Mouse (Mus musculus): Measurements from ENCODE around the gene Ell. TPM values are rescaled to one million over a fixed set of nuclear protein-coding genes. Genes with fewer than 3 reads are reported as not detected.

The Ell gene
- total RNA-seq, 2 experiments from 2014 or later = 18.9 to 21.8 TPM

DNA sequence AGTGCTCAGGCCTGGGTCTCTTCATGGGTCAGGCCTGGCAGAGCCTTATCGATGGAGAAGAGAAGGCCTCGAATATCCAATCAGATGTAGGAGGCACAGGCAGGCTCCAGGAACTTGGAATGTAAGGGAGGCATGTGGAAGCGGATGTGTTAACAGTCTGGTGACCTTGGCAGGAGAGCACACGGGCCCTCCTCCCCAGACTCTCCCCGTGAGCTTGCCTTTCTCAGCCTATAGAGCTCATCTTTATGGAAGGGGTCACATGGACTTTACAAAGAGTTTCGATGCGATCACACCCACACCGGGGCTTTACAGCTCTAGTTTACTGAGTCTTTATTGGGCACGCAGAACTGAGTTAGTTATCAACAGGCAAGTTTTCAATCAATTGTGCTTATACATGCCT lies 99.5 kb downstream of the Ell start:
- no peak for DNase-seq (ENCODE audit: low spot score in 2 of 2)

Other genes starting within 250 kb of the Ell start
- gene Ddx49, start 237.0 kb upstream of the Ell start, total RNA-seq (2021) = 10 to 100 TPM; 36.3 to 49.0 TPM
- 100 to 1,000 TPM; 125 to 149 TPM for gene Cope, start 236.9 kb upstream of the Ell start, total RNA-seq (2021)
- 100 to 1,000 TPM; 112 to 116 TPM for gene Cers1, start 223.7 kb upstream of the Ell start, total RNA-seq (2021)
- gene Gdf1, start 209.6 kb upstream of the Ell start, total RNA-seq (2021) = 10 to 100 TPM; 15.1 to 18.2 TPM
- gene Upf1, start 186.2 kb upstream of the Ell start, total RNA-seq (2021) = 10 to 100 TPM; 74.5 to 75.6 TPM
- under 1 TPM; 0.13 to 0.42 TPM for gene Comp, start 165.9 kb upstream of the Ell start, total RNA-seq (2021)
- gene Crtc1, start 99.9 kb upstream of the Ell start, total RNA-seq (2021) = 100 to 1,000 TPM; 193 to 199 TPM
- gene Klhl26, start 62.5 kb upstream of the Ell start, total RNA-seq (2021) = 10 to 100 TPM; 54.1 to 62.0 TPM
- gene Tmem59l, start 52.1 kb upstream of the Ell start, total RNA-seq (2021) = 100 to 1,000 TPM; 326 to 327 TPM
- gene Crlf1, start 46.3 kb upstream of the Ell start, total RNA-seq (2021) = 10 to 100 TPM; 33.1 to 38.2 TPM
- 100 to 1,000 TPM in 1 of 2 experiments, 10 to 100 TPM in 1; 96.5 to 104 TPM for gene Rex1bd, start 32.7 kb upstream of the Ell start, total RNA-seq (2021)
- 1,000 to 10,000 TPM; 1,062 to 1,079 TPM for gene Uba52, start 28.7 kb upstream of the Ell start, total RNA-seq (2021)
- gene Fkbp8, start 11.7 kb upstream of the Ell start, total RNA-seq (2021) = 100 to 1,000 TPM; 450 to 467 TPM
- gene Kxd1, start 11.5 kb upstream of the Ell start, total RNA-seq (2021) = 10 to 100 TPM; 40.6 to 45.6 TPM
- 10 to 100 TPM; 47.3 to 47.7 TPM for gene Isyna1, start 54.9 kb downstream of the Ell start, total RNA-seq (2021)
- gene Ssbp4, start 69.4 kb downstream of the Ell start, total RNA-seq (2021) = 100 to 1,000 TPM; 272 to 279 TPM
- under 1 TPM; 0.33 to 0.37 TPM for gene Lrrc25, start 76.7 kb downstream of the Ell start, total RNA-seq (2021)
- gene Gdf15, start 93.0 kb downstream of the Ell start, total RNA-seq (2021) = not detected
- 10 to 100 TPM; 20.0 to 23.3 TPM for gene Pgpep1, start 120.9 kb downstream of the Ell start, total RNA-seq (2021)
- gene Lsm4, start 133.8 kb downstream of the Ell start, total RNA-seq (2021) = 10 to 100 TPM; 63.8 to 71.5 TPM
- 100 to 1,000 TPM; 186 to 200 TPM for gene Jund, start 159.5 kb downstream of the Ell start, total RNA-seq (2021)
- gene Iqcn, start 164.0 kb downstream of the Ell start, total RNA-seq (2021) = under 1 TPM in 1 of 2 experiments, not detected in 1; 0.07 TPM
- not detected for gene Gm3336, start 179.1 kb downstream of the Ell start, total RNA-seq (2021)
- gene Pde4c, start 184.3 kb downstream of the Ell start, total RNA-seq (2021) = 1 to 10 TPM; 1.0 to 1.3 TPM
- 100 to 1,000 TPM; 814 to 823 TPM for gene Rab3a, start 215.2 kb downstream of the Ell start, total RNA-seq (2021)
- gene Mpv17l2, start 221.5 kb downstream of the Ell start, total RNA-seq (2021) = 10 to 100 TPM; 34.5 to 41.1 TPM
- gene Pik3r2, start 237.3 kb downstream of the Ell start, total RNA-seq (2021) = 100 to 1,000 TPM; 158 to 162 TPM